Mouse (Mus musculus): ENCODE measurements at regions not wholly inside any gene's neighbourhood (a gene's known extent, or its start where the extent isn't known, plus 50 kb on each side); places are given as distances from the start of the nearest gene placed in this dataset.

- no peak for DNase-seq (ENCODE audit: low spot score in 2 of 2)
Measured at GRCm38 (mm10) chr12:70523379-70523778, 70.5 kb downstream of the Tmx1 start.

- no peak for DNase-seq (ENCODE audit: low spot score in 2 of 2)
Measured at GRCm38 (mm10) chr12:70524703-70525102, 71.8 kb downstream of the Tmx1 start.

- DNase-seq (ENCODE audit: low spot score in 2 of 2): no peak
Measured at GRCm38 (mm10) chr12:70531661-70532060, 78.8 kb downstream of the Tmx1 start.

- DNase-seq (ENCODE audit: low spot score in 2 of 2): no peak
Measured at GRCm38 (mm10) chr12:70532225-70532624, 79.3 kb downstream of the Tmx1 start.

GRCm38 (mm10) chr12:70532843-70533242, 79.9 kb downstream of the Tmx1 start:
- DNase-seq (ENCODE audit: low spot score in 2 of 2): peak in 1 of 2 experiments; percentile 19

GRCm38 (mm10) chr12:70533375-70533935, 80.6 kb downstream of the Tmx1 start:
- no peak for DNase-seq (ENCODE audit: low spot score in 2 of 2)

DNA sequence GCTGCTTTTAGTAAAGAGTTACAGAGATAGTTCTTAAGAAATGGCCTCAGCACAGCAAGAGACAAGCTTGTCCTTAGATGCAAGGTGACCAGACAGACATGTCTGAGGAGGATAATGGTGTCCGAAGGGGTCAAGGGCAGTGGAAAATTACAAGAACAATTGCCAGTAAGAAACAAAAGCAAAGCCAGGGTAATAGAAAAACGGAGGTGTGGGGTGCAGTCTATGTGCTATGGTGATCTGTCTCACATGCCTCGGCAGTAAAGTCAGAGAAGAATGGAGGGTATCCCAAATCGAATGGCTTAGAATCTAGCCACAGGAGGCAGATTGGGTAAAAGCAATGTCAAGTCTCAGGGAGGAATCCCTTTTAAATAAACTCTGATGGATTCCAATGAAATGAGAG, 86.2 kb downstream of the Tmx1 start:
- no peak for DNase-seq (ENCODE audit: low spot score in 2 of 2)

DNA sequence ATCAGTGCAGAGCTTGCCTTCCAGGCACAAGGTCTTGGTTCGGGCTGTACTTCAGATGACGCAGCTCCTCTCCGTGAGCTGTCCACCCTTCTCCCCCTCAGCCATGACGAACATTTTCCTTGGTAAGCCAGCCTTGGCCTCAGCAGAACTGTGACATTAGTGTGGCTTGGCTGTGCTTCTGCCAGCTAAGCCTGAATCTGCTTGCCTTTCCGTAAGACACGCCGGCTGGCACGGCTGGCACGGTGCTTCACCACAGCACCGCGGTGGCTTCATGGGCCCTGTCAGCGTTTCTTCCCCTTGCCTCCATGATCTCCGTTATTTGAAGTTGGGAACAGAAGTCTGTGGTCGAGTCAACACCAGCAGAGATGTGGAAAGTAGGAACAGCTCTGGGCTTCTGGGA, 87.0 kb downstream of the Tmx1 start:
- no peak for DNase-seq (ENCODE audit: low spot score in 2 of 2)

GRCm38 (mm10) chr12:70541432-70541831, 88.5 kb downstream of the Tmx1 start:
- no peak for DNase-seq (ENCODE audit: low spot score in 2 of 2)

DNA sequence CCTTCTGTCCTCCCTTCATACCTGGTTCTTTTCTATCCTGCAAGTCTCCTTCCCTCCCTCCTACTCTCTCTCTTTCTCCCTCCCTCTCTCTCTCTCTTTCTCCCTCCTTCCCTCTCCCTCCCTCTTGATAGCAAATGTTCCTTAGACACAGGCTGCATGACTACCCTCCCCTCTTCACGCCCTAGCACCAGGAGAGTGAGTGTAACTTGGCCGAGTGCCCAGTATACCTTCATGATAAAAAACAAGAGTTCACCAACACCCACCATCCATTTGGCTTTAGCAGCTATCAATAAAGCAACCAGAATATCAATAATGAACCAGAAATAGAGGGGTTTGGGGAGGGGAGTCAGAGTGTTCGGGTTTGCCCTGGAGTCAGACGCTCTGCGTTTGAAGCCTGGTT, 90.4 kb downstream of the Tmx1 start:
- no peak for DNase-seq (ENCODE audit: low spot score in 2 of 2)

DNA sequence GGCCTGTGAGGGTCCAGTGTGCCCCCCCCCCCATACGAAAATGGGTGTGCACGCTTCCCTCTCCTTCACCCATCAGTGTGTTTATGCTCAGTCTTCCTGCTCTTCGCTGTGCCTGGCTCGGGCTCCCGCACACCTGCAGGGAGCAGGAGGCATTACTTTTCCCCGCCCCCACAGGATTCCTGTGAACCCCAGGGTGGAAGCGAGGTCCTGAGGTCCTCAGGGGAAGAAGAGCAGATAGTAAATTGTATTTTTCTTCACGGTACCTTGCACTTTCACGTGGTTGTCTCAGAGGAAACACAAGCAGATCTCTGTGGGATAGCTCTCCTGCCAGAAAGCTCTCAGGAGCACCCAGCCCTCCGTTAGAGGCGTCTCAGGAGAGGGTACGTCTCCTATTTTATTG, 91.4 kb downstream of the Tmx1 start:
- DNase-seq (ENCODE audit: low spot score in 2 of 2): no peak

GRCm38 (mm10) chr12:70544850-70545510, 92.1 kb downstream of the Tmx1 start:
- no peak for DNase-seq (ENCODE audit: low spot score in 2 of 2)

GRCm38 (mm10) chr12:70547199-70547598, 94.3 kb downstream of the Tmx1 start:
- no peak for DNase-seq (ENCODE audit: low spot score in 2 of 2)

- DNase-seq (ENCODE audit: low spot score in 2 of 2): no peak
Measured at GRCm38 (mm10) chr12:70549296-70549695, 96.4 kb downstream of the Tmx1 start.

DNA sequence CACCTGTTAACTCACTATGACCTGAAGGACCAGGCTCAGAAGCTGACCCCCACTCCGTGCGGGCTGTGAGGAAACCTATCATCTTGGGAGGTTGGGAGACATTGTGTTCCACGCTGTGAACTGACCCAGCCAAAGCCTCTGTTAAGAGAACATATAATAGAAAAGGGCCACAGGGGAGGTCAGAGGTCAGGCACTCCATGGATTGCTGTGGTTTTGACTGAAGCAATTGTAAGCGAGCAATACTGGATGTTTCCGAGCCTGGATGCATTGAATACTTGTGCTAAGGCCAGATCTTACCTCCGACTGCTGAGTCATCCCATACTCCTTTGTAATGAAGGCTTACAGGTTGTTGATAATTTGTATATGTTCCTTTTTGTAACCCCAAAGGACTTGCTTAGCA, 101.0 kb downstream of the Tmx1 start:
- DNase-seq (ENCODE audit: low spot score in 2 of 2): no peak

- DNase-seq (ENCODE audit: low spot score in 2 of 2): no peak
Measured at GRCm38 (mm10) chr12:70554586-70554985, 101.7 kb downstream of the Tmx1 start.

DNA sequence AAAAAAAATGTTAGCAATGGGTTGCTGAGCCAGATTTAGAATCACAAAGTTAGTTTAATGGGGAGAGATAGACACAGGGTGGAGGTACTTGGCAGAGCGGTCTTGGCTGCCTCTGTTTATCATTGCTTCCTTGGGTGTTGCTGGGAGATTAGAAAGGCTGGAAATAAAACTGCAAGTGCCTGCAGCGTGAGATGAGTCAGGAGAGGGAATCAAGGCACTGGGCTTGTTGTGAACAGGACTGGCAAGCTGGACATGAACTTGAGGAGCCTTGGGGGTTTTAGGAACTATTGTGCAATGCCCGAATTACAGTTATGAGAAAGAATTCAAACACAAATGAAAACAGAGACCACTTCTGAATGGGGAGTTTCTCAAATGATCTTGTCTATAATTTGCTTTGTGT, 102.8 kb downstream of the Tmx1 start:
- DNase-seq (ENCODE audit: low spot score in 2 of 2): no peak

DNA sequence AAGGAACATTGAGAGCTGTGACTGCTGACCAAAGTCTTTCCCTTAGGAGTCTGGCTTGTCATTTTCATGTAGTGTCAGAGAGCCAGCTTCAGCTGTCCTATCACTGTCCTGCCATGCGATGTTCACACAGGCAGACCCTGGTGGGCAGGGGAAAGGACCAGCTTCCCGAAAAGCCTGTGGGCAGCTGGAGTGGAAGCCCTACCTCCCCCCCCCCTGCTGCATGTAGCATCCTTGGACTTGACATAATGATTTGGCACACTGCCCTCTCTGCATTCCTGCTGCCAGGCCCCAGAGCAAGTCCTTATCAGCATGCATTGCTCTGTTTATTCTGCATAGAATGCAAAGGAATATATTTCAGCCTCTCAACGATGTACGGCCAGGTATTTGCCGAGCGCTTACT, 103.9 kb downstream of the Tmx1 start:
- no peak for DNase-seq (ENCODE audit: low spot score in 2 of 2)

- DNase-seq (ENCODE audit: low spot score in 2 of 2): no peak
Measured at GRCm38 (mm10) chr12:70563446-70563845, 110.6 kb downstream of the Tmx1 start.

GRCm38 (mm10) chr12:70575665-70576064, 122.8 kb downstream of the Tmx1 start:
- no peak for DNase-seq (ENCODE audit: low spot score in 2 of 2)

DNA sequence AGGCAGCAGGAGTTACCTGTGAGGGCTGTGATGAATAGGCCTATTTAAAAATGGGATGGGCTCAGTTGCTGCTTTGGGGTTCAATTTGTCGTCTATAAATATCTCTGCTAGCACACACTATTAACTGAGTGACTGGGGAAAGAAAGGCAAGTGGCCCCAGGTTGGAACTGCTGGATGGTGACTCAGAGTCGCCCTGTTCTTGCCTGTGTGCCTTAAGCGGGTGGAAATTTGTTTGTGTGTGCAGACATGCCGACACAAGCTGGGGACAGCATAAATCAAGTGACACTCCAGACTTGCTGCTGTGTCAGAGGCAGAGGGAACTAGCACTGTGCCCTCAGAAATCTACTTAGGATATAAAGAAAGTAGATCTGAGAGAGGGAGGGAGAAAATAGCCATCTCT, 124.9 kb downstream of the Tmx1 start:
- DNase-seq (ENCODE audit: low spot score in 2 of 2): no peak

DNA sequence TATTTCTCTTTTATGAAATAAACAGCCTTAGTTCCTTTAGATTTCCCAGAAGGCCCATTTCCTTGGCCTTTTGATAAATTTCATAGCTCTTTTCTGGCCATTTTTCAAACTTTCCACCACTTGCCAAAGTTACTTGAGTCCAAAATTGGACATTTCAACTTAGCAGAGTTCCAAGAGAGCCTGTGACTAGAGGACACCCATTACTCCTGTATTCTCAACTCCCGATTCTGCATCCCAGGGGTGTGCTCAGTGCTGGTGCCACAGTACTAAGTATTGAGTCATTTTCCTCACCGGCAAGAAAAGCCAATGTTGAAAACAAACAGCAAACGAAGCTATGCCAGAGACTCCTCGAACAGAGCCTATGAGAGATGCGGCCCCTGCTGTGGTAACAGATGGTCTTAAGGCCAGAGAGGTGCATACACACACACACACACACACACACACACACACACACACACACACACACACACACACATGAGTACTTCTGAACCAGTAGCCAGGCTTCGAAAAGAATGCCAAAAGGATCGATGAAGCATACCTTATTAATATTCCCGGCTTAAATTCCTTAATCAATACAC, 126.5 kb downstream of the Tmx1 start:
- no peak for DNase-seq (ENCODE audit: low spot score in 2 of 2)

GRCm38 (mm10) chr12:70586181-70586580, 133.3 kb downstream of the Tmx1 start:
- no peak for DNase-seq (ENCODE audit: low spot score in 2 of 2)

- DNase-seq (ENCODE audit: low spot score in 2 of 2): no peak
Measured at GRCm38 (mm10) chr12:70588234-70588633, 135.3 kb downstream of the Tmx1 start.

Data from frontal cortex, postnatal 14 days (tissue).